Mouse (Mus musculus) ES-E14 (cell line): ENCODE measurements at regions not wholly inside any gene's neighbourhood (a gene's known extent, or its start where the extent isn't known, plus 50 kb on each side); places are given as distances from the start of the nearest gene placed in this dataset.

Experiments
- CHD2 ChIP-seq: IDR thresholded peaks from 2 replicates; pipeline ENCODE4 v1.6.1; 2014; ENCODE audit warnings: mild to moderate bottlenecking, low read depth, low read length, inconsistent platforms
- HCFC1 ChIP-seq: IDR thresholded peaks from 2 replicates; pipeline ENCODE4 v1.6.1; 2012; ENCODE audit warnings: low read length, inconsistent platforms, borderline replicate concordance; ENCODE audit not compliant: insufficient read depth
- MAFK ChIP-seq: IDR thresholded peaks from 2 replicates; pipeline ENCODE4 v1.6.1; 2014; ENCODE audit warnings: mild to moderate bottlenecking, low read depth, low read length, inconsistent platforms; ENCODE audit not compliant: insufficient read depth

DNA sequence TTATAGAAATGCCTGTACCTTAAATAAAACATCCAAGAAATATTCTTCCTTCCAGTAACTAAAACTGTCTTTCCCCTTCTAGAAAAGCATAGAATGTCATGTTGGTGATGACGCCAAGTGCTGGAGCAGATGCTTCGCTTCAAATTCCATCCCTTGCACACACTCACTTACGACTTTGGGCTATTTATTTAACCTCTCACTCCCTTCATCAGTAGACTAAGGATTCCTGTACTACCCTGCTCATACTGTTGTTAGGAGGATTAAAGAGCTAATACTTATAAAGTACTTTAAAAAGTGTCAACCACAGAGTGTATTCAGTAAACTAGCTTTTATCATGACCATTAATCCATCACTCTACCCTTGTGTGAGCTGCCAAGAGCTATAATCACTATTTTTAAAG lies 296.8 kb upstream of the Cited2 start:
- TF ChIP-seq HCFC1 (no peak), CHD2 (no peak), MAFK (no peak)
